Mouse (Mus musculus) MEL-GATA-1-ER (cell line): Measurements from ENCODE around the gene Cpa5.

ENCODE experiments used
- DNase-seq: peaks from one replicate; pipeline ENCODE4 v3.0.0-alpha.2; 2012; ENCODE audit warnings: low read depth; ENCODE audit errors: extremely low read depth

The Cpa5 gene

GRCm38 (mm10) chr6:30679567-30679966 lies 68.8 kb downstream of the Cpa5 start:
- no peak for DNase-seq

DNA sequence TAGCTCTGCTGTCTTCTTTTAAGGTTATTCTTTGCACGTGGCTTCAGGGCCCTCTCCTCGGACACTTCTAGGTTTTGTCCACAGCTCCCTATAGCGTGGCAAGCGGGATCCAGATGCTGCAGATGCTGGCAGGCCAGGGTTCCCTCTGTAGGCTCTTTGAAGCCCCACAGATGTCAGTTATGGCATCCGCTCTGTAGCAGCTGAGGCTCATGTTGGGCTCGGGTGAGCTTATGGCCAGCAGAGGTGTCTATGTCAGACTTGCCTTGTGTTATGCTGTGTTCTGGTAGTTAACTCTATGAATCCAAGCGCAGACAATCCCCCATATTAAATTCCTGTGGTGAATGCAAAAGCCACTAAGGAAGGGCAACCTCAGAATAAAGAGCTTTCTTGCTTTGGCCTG lies 69.6 kb downstream of the Cpa5 start:
- no peak for DNase-seq
